Mouse (Mus musculus) bone marrow macrophage, adult 2 months (primary cell): ENCODE results near the gene Chrna7.

ENCODE experiments used
- CTCF ChIP-seq: IDR thresholded peaks from 2 replicates; pipeline ENCODE4 v1.5.1; 2012; ENCODE audit warnings: low read depth, mild to moderate bottlenecking, low read length, moderate library complexity
- POLR2A ChIP-seq: IDR thresholded peaks from 2 replicates; pipeline ENCODE4 v1.6.1; 2012; ENCODE audit warnings: mild to moderate bottlenecking, low read depth, low read length, borderline replicate concordance

DNA sequence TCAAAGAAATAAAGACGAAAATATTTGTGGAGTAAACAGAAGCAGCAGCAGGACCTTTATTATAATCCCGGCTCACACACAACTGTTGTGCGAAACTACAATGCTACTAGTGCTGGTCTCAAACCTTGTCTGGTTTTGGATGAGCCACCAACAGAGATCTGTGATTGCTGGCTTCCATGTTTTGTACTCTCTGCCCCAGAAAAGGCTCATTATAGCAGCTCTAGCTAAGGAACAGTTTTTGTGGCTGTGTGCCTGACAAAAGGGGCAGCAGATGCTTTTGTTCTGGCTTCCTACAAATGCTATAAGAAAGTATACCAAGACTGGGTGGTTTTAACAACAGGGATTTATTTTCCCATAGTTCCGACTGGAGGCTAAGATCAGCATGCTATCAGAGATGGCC is 126.4 kb downstream of the Chrna7 start:
- TF ChIP-seq CTCF (no peak), POLR2A (no peak)
